Mouse (Mus musculus) monocyte, adult 5-6 weeks (primary cell): ENCODE measurements around the gene Ski. TPM values are rescaled to one million over a fixed set of nuclear protein-coding genes. Genes with fewer than 3 reads are reported as not detected.
"Not testable (repeated sequence)": the region's sequence is repeated elsewhere in the genome, so short reads cannot be mapped to it uniquely, and the experiment has no call there.

Experiments used
- ATAC-seq: fragments of 153-309, 156-312 bp; replicated peaks from 2 replicates; pipeline ENCODE4 v1.8.0; 2017; ENCODE audit warnings: mild to moderate bottlenecking; ENCODE audit not compliant: low TSS enrichment, insufficient number of reproducible peaks, severe bottlenecking, poor library complexity, low FRiP score
- total RNA-seq: library from RNA; stranded (forward); fragments of 200-1000, 200-491, 200-594 nt; gene quantifications from 3 replicates; pipeline ENCODE4 v1.2.3, GENCODE M21; 2017

Gene Ski
- 13.5 to 26.2 TPM (median 17.7 TPM) in 3 replicates for total RNA-seq

DNA sequence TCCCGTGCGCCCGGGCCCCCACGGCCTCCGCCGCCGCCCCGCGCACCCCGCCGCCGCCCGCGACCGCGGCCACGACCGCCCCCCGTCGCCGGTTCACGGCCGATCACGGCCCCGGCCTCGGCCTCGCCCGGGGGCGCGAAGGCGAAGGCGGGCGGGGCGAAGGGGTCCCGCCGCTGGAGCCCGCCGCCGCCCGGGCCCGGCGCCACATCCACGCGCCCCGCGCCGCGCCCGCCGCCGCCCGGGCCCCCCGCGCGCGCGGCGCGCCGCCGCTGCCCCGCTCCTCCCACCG is at the start of gene Ski:
TSS of gene Ski (minus strand) at position 41 of the 289 bp plus-strand sequence.
- ATAC-seq: no peak

DNA sequence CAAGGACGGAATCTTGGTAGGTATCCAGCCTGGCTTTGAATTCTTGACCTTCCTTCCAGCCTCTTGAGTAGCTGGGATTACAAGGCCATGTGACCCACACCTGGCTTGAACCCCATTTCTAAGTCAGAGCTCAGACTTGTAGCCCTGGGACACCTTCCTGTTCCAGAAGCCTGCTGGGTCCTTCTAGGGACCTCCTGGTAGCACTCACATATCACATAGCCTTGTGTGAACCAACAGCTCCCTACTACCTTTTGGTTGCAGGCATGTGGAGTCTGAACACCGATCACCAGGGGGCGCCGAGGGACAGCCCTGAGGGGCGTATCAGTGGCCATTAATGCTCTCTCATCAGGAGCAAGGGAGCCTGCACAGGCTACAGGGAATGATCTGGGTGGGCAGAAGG is 46.0 kb upstream of the Ski start:
- no peak for ATAC-seq

DNA sequence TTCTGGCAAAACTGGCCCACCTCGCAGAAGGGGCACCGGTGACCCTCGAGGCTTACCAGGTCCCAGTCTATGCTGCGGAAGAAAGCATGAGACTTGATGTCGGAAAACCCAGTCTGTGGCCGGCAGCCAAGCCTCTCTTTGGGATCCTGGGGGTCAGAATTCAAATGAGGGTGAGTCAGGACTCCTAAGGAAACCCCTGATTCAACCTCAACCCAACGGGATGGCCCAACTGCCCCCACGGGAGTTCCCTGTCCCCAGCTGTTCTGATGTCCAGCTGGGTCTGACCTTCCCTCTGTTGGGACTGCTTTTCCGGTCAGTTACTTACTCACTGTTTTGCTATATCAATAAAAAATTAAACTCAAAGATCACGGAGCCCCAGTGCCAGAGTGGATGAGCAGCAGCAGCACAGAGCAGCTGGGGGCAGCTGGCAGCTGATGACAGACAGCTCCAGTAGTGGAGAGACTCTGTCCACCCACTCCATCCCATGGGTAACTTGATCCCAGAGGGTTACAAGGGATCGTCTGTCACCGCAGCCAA is 45.3 kb upstream of the Ski start:
- ATAC-seq: no peak

DNA sequence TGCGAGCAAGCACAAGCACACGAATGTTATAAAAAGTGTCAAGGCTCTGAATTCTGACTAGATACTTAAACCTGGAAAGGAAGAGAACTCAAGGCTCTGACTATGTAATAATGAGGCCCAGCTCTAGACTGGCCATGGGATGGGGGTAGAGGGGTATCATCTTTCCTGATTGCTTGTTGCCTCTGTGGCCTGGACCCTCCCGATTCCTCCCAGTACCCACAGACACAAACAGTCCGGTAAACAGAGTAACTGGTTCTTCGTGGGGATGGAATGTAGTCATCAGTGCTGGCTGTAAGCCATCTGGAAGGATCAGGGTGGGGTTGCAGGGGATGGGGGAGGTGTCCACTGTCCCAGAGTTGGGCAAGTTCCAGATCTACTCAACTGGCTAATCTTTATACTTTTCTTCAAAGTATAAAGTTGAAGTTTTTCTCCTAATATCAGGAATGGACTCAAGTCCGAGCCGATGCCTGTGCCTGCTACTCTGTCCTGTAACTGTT is 44.7 kb upstream of the Ski start:
- no peak for ATAC-seq

DNA sequence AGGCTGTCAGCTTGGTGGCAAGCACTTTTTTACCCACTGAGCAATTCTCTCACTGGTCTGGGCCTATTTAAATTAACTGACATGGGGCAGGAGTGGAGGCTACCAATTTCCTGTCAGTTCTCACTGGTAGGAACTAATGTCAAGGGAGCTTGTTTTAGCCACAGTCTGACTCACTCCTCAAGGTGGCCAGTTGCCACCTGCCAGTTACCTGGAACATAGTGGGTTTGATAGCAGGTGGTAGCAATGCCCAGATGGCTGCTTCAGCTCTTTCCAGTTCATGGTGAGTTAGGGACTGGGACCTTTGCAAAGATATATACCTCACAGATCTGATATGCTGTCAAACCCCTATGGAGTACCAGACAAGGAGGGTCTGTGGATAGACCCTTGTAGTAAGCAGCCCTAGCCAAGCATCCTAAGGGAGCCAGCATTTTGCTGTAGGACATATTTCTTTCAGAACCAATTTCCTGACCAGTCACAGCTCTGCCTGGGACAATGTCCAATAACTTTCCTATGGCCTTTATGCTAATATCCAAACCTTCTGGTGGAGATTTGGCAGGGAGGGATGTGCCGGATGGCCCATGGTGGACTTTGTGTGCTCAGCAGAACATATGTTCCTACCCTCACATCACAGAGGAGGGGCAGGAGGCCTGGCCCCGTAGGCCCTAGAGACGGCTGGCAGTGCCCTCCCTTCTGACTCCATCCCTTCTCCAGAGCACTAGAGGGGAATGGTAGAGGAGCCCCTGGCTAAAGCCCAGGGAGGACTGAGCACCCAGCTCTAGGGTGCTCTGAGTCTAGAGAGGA is 42.3 kb upstream of the Ski start:
- no peak for ATAC-seq

DNA sequence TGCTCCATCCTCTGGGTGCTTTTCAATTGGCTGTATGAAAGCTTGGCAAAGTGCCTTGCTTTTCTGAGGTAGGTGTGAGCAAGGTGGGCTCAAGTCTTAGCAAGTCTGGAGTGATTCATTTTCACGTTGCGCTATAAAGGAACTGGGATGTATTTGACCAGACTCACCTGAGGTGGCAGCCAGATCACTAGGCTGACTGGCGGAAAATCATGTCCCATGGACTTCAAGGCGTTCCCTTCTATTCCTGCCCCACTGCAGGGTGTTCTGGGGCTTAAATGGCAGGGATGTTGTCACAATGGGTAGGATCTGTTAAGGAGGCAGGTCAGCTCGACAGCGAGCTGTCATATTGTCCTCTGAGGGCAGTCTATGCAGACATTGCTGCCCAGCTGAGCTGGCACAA is 29.9 kb upstream of the Ski start:
- no peak for ATAC-seq

DNA sequence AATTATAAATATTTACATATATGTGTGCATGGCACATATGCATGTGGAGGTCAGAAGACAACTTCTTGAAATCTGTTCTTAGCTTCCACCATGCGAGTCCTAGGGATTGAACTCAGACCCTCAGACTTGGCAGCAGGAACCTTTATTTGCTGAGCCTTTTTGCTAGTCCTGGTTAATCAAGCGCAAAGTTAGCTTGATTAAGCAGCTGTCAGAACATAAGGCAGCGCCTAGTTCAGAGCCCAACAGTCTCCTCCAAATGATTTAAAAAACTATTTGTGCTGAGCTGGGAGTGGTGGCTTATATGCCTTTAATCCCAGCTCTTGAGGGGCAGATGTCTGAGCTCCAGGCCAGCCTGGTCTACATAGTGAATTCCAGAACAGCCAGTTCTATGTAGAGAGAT is 28.8 kb upstream of the Ski start:
- ATAC-seq: no peak

DNA sequence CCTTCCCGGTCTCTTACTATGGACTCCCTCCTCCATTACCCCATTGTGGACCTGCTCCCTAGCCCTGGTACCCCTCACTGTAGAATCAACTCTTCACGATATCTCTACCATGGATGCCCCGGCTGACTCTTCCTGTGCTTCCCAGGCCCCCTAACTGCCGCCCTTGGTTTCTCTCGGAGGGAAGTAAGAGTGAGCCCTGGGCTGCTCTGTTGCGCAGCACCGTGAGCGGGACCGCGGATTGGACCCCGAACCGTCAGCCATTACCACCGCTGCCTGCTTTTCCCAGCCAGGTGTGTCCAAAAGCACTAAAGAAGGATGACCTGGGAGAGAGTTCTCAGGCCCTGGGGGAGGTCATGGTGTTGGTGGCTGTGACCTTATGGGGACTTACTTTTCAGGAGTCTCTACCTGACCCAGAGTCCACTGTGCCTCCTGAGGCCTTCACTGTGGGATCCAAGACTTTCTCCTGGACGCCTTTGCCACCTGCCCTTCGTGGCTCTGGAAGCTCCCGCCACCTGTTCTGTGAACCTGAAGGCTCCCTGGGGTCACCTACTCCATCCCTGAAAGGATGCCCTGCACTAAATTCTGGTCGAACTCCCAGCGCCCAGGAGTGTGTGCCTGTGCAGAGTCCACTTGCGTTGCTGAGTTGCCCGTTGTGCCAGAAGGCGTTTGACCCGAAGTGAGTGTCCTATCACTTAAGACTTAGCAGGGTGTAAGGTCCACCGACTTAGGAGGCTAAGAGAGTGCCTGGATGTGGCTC is 28.1 kb upstream of the Ski start:
- ATAC-seq: no peak

DNA sequence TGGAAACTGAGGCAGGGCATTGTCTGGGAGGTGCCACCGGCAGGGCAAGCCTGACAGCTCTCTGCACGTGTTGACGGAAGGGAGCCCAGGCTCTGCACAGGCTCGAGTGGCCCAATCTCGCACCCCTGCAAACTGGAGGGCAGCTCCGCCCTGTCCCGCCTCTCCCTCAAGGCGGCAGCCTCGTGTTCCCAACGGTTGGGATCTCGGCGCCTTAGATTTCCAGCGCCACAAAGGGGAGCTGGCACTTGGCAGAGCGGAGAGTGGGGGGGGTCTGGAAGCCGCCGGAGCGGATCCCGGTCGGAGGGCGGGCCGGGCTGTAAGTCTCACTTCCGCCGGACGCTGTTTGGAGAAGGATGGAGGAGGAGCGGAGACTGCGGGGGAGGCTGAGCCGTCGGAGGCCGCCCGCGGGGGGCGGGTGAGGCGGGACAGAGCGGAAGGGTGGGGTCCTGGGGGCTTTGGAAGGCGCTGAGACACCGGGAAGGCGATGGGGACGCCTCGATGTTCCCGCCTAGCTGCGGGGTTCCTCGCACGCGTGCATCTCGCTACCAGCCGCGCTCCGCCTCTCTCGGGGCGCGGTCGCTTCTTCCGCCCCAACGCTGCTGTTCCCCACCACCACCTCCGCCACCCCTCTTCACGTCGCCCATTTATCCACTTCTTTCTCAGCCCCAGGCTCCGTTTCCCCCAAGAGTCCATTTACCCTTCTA is 27.4 kb upstream of the Ski start, which contains the start of gene Faap20:
TSS of gene Faap20 (plus strand) at position 155 of the 704 bp plus-strand sequence.
- ATAC-seq: peak; percentile 60

DNA sequence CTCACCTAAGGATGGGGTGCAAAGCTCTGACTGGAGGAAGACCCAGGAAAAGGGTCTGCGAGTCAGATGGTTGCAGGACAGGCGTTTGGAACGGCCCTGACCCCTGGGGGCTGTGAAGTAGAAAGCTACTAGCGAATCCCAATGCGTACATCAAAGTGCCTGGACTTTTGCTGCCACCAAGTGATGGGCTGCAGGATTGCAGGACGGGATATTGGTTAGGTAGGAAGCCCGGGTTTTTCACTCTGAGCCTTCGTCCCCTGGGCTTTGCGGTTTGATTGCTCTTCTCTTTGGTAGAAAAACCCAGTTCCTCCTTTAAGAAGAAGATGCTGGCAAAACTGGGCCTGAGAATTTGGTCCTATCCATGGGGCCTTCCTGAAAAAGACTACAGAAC is 26.9 kb upstream of the Ski start:
- ATAC-seq: peak; percentile 86

DNA sequence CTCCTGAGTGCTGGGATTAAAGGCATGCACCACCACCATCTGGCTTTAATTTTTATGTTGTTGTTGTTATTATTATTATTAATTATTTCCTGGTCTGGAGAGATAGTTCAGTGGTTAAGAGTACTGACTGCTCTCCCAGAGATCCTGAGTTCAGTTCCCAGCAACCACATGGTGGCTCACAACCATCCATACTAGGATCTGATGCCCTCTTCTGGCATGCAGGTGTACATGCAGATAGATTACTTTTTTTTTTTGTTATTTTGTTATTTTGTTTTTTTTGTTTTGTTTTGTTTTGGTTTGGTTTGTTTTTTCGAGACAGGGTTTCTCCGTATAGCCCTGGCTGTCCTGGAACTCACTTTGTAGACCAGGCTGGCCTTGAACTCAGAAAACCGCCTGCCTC is 25.7 kb upstream of the Ski start:
- not testable (repeated sequence) for ATAC-seq

DNA sequence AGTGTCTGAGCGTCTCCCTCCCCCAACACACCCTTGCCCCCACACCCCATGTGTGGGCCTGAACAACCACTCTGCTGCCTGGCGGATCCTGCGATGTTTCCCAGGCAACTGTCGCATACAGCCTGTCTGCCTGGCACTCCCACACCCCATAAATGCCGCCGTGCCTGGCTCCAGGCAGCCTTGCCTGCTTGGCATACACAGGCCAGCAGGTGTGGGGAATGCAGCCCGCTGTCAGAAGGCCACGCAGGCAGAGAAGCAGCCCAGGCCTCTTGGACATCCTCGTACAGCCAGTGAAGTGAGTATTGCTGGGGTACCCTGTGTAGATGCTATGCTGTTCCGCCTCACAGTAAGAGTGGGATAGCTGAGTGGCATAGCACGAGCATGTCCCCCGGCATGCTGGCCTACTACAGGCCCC is 24.3 kb upstream of the Ski start:
- ATAC-seq: no peak

DNA sequence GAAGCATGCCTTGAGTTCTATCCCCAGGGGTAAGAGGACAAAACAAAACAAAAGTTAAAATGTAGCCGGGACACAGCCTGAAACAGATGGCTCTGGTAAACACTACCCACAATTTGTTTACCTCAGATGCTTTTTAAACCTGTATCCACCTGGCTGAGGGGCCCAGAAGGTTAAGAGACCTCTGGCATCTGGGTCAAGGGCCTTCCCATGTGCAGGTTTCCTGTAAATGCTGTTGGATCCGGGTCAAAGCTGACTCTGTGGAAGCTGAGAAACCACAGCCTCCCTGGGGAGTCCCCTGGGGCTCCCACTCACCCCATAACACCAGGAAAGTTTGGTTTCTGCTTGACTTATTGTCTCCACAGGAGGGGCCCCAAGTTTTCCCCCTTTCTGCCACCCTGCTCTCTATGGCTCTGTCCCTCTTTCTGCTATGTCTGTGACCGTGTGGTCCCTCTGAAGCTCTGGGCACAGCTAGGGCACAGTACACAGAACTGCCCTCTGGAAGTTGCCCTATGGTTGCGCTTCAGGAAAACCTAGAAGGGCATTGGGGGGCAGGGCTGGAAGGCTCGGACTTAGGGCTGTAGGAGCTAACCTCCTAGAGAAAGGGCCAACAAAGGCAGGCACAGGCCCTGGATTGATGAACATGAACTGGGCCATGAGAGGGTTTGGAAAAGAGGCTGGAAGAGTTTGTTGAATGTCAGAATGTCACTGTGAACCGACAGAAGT is 23.5 kb upstream of the Ski start:
- no peak for ATAC-seq

DNA sequence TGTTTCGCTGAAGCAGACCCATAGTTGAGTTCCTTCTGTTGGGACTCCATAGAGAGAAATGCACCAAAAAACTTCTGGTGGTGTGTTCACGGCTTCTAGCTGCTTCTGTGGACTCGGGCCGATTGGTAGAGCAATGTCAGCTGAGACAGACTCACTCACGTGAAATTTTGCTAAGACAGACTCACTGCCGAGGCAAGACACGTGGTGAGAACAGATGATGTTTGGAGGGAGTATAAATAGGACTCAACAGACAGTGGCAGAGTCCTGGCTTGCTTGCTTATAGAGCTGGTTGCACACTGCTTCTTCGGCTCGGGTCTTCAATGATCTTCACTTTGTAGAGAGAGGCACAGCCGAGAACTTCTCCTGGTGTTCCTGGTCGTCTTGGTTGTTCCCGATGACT is 20.8 kb upstream of the Ski start:
- no peak for ATAC-seq

DNA sequence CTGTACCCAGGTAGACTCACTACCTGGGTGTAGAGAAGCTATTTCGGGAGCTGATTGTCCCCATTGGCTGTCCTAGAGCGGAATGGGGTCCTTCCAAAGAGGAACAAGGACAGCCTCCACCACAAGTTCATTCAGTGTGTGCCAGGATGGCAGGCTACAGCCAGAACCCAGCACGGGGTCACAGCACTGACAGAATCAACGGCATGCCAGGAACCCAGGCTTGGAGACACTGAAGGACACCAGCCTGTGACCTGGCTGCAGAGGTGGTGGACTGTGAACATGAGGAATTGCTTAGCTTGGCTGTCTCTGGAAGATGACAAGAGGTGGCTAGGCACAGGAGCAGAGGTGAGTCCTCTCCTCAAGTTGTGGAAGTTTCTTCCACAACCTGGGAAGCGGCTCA is 19.9 kb upstream of the Ski start:
- no peak for ATAC-seq

DNA sequence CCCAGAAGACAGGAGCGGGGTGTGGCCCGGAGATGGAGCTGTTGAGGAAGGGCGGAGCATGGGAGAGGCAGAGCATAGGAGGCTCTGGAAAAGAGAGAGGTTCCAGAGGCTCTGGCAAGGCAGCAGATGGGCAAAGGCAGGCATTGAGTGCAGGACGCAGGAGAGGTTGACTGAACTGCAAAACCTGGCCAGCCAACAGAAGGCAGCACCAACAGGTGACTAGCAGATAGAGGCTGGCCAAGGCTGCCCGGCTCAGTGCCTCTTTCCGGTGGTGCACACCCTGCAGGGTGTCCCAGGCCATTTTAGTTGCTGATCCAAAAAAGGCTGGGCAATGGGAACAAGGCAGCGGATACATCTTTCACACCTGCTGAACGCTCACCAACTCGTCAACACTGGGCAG is 19.4 kb upstream of the Ski start:
- ATAC-seq: 0 out of 2 replicates have a peak, but pooled peaks have one; percentile 13

DNA sequence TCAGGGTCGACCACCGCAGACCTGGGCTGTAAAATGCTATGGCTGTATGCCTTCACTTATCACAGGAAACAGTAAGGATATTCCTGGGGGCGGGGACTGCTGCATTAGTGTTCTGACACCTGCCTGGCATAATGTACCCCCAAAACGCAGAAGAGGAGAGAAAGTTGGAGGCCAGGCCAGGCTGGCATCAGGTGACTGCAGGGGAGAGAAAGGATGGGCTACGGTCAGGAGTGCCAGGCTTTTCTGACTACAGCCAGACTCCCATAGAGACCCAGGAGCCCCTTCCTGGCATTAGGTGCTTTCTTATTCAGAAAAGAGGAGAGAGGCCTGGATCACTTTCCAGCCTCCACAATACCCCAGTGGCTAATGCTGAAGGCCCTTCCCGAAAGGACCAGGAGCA is 17.1 kb upstream of the Ski start:
- no peak for ATAC-seq

DNA sequence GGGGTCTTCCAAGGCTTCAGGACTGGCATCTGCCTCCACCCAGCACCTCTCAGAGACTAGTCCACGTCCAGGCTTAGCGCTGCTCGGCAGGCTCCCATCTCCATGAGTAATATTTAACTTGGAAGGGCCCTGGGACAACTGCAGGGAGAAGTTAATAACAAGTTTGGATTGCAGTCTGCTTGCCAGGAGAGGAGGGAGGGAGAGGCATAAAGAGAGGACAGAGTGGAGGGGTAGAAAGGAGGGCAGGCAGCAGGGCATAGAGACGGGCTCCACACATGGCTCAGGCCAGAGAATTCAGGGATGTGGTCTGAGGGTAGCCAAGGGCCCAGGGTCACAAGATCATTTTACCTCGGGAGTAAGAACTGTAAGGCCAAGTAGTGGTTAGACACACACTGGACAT is 15.9 kb upstream of the Ski start:
- ATAC-seq: no peak
